Mouse (Mus musculus) inflammation-experienced regulatory T-cells (primary cell): Measurements from ENCODE around the gene Gm12845. TPM values are rescaled to one million over a fixed set of nuclear protein-coding genes. Genes with fewer than 3 reads are reported as not detected.

Experiments used
- polyA plus RNA-seq, 2 experiments: library from polyadenylated mRNA; unstranded; fragments of 100-300 nt; shearing (Covaris generic); gene quantifications; one replicate each; pipeline ENCODE4 v1.2.1; 2017

The Gm12845 gene
- polyA plus RNA-seq, result not detected

GRCm38 (mm10) chr4:117724112-117724511, at the start of gene Gm12845:
Gene Gm12845 (plus strand): TSS chr4:117724412.

GRCm38 (mm10) chr4:117681931-117682461, 42.2 kb upstream of the Gm12845 start, which contains the start of gene Dmap1:
Gene Dmap1 (minus strand): TSS chr4:117682273.

GRCm38 (mm10) chr4:117765416-117765815, 41.2 kb downstream of the Gm12845 start, which contains the start of gene Klf17:
Gene Klf17 (minus strand): TSS chr4:117765648.

Other genes starting within 250 kb of the Gm12845 start
- 100 to 1,000 TPM; 103 to 132 TPM for gene Rnf220, start 227.4 kb upstream of the Gm12845 start, polyA plus RNA-seq
- gene Eri3, start 174.0 kb upstream of the Gm12845 start, polyA plus RNA-seq, result 10 to 100 TPM; 39.9 to 46.0 TPM
- gene Dmap1, start 42.1 kb upstream of the Gm12845 start, polyA plus RNA-seq, result 10 to 100 TPM; 46.7 to 50.0 TPM
- 1 to 10 TPM in 1 of 2 experiments, not detected in 1; 1.7 TPM for gene Klf17, start 41.2 kb downstream of the Gm12845 start, polyA plus RNA-seq
- 1 to 10 TPM in 1 of 2 experiments, under 1 TPM in 1; 0.44 to 1.0 TPM for gene Slc6a9, start 110.1 kb downstream of the Gm12845 start, polyA plus RNA-seq
- under 1 TPM in 1 of 2 experiments, not detected in 1; 0.12 TPM for gene Ccdc24, start 148.1 kb downstream of the Gm12845 start, polyA plus RNA-seq
- gene B4galt2, start 159.1 kb downstream of the Gm12845 start, polyA plus RNA-seq, result not detected
- 100 to 1,000 TPM; 167 to 231 TPM for gene Atp6v0b, start 162.9 kb downstream of the Gm12845 start, polyA plus RNA-seq
- 10 to 100 TPM; 31.7 to 56.9 TPM for gene Dph2, start 167.6 kb downstream of the Gm12845 start, polyA plus RNA-seq
- 10 to 100 TPM; 32.4 to 32.8 TPM for gene Ipo13, start 190.6 kb downstream of the Gm12845 start, polyA plus RNA-seq
- gene Artn, start 205.4 kb downstream of the Gm12845 start, polyA plus RNA-seq, result not detected